Mouse (Mus musculus) left cerebral cortex, adult 2 months (tissue): ENCODE data around the gene Pard3b. TPM values are rescaled to one million over a fixed set of nuclear protein-coding genes. Genes with fewer than 3 reads are reported as not detected.
A peak's percentile ranks its signal among the peaks of the same experiment; 100 is the strongest.

Experiments
- DNase-seq, 2 experiments: peaks; one replicate each; pipeline ENCODE4 v3.0.0; 2021 to 2022; ENCODE audit warnings: low spot score in 2 of 2, mixed read lengths in 1 of 2; ENCODE audit errors: extremely low spot score in 1 of 2
- H3K27ac ChIP-seq: fragments of 200-600 bp; 2 replicates; pipeline ENCODE4 v1.8.1; 2022
- H3K4me3 ChIP-seq: fragments of 200-600 bp; 2 replicates; pipeline ENCODE4 v1.8.1; 2022
- CTCF ChIP-seq: fragments of 200-600 bp; IDR thresholded peaks from 2 replicates; pipeline ENCODE4 v1.8.1; 2022; ENCODE audit warnings: antibody characterized with exemption, mild to moderate bottlenecking, moderate library complexity
- intact Hi-C: fragments of 180-260 bp; cut with DNase I; formaldehyde crosslinking; loops from one replicate; pipeline ENCODE4 v1.15.1; 2025
- long read RNA-seq, 2 experiments: library from polyadenylated mRNA; stranded (forward); transcript quantifications; one replicate each; pipeline ENCODE4 v2.0.0; 2021; ENCODE audit warnings: borderline mapping rate in 2 of 2
- total RNA-seq, 2 experiments: library from RNA; stranded (reverse); gene quantifications; 2 replicates each; pipeline ENCODE4 v1.2.3; 2021

The Pard3b gene
- 1 to 10 TPM; 4.0 to 5.1 TPM for total RNA-seq
- long read RNA-seq, experiment 1, partial matches to known transcripts: 1 of 1 reads
- long read RNA-seq, experiment 1, other reads (novel, unspliced or antisense): 0 of 1 reads
- long read RNA-seq, experiment 2, partial matches to known transcripts: 0 of 1 reads
- long read RNA-seq, experiment 2, other reads (novel, unspliced or antisense): 1 of 1 reads

- TF ChIP-seq CTCF: no peak
- H3K4me3 ChIP-seq: peak within 1 kb of the TSS; percentile 75
- intact Hi-C loops: no loop called here
- peak; percentile 31 to 36 for DNase-seq
- H3K27ac ChIP-seq: peak within 1 kb of the TSS; percentile 40; the same call in 1 of the 2 replicates
These were observed at the start of gene Pard3b for GRCm38 (mm10) chr1:61638347-61639111. Pard3b (plus strand) TSS chr1:61638824.

DNA sequence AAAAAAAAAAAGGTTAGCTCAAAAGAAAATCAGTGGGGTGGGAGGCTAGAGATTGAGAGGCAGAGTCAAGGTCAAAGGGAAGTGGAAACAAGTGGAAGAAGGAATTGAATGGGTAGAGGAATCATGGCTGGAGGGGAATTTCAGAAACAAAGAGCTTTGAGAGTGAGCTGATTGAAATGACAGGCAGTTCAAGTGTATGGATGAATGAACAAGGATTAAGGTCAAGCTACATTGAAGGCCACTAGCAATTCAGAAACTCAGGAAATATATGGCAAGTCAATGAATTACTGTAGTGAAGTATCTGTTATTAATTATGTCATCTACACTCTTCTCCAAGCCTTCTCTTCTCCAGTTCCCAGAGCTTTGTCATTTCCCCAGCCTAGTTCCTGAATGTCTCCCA, 22.4 kb upstream of the Pard3b start:
- Histone ChIP-seq H3K27ac (no peak overlapping the region), H3K4me3 (no peak overlapping the region)
- intact Hi-C loops: no loop called here
- no peak for DNase-seq
- no peak for TF ChIP-seq CTCF

DNA sequence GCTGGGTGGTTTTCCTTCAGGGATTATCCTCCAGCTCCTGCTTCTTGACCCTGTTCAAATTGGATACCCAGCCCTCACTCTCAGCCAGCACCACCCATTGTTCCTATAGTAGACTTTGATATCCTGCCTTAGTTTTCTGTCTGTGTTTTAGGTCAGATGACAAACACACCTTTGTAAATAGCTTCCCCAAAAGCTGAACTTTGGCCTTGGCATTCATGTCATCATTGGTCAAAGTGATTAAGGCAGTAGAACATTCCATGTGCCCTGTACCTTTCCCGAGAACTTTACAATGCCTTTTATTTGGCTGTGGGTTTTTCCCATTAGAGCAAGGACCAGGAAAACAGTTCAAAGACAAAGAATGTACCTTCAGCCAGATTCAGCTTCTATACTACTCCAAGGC, 18.0 kb upstream of the Pard3b start:
- DNase-seq: no peak
- no peak overlapping the region for H3K27ac ChIP-seq
- intact Hi-C loops: no loop called here
- TF ChIP-seq CTCF: no peak
- H3K4me3 ChIP-seq: no peak overlapping the region

DNA sequence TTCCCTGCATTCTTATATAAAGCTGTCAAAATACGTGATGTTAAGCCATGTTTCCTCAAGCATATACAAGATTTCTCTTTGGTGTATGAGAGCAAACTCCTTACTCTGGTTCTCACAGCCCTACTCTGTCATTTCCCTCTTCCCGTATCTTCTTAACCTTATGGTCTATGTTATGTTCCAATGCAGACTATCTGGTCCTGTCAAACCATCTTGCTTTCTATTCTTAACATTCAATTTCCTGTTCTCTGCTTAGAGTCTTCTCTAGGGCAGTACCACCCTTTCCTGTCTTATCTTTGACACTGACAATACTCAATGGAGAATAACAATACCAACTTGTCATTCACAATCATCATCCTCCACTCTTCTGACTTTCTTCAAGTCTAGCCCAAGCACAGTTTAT, 8.8 kb upstream of the Pard3b start:
- no peak for TF ChIP-seq CTCF
- no peak for DNase-seq
- H3K4me3 ChIP-seq: no peak overlapping the region
- H3K27ac ChIP-seq: no peak overlapping the region
- intact Hi-C loops: no loop called here

GRCm38 (mm10) chr1:61639114-61640093, 780 bp downstream of the Pard3b start:
- peak overlapping the region; percentile 75 for H3K4me3 ChIP-seq
- intact Hi-C loops: no loop called here
- no peak; the same call in 1 of the 2 replicates for TF ChIP-seq CTCF
- peak in 1 of 2 experiments; percentile 10 for DNase-seq
- H3K27ac ChIP-seq: peak overlapping the region; percentile 40; the same call in 1 of the 2 replicates

- H3K27ac ChIP-seq: no peak overlapping the region
- no peak overlapping the region for H3K4me3 ChIP-seq
- intact Hi-C loops: no loop called here
- DNase-seq: no peak
- no peak for TF ChIP-seq CTCF
These were observed 3.3 kb downstream of the Pard3b start for GRCm38 (mm10) chr1:61641880-61642279.

DNA sequence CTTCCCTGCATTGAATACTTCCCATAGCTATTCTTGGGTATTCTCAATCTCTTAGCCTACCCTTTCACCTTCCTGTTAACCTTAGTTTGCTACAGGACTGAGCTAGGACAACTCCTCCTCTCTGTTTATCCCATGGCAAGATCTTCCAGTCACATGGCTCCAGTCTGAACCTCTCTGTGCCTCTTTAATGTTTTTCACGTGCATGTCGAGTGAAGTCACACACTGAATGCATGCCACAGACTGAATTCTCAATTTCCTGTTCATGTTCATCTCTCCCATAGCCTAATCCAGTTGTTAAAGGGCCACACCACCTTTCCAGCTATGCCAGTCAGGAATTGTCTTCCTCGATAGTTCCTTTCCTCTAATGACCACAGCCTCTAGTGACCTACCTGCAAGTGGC, 6.4 kb downstream of the Pard3b start:
- TF ChIP-seq CTCF: no peak
- Histone ChIP-seq H3K27ac (no peak overlapping the region), H3K4me3 (no peak overlapping the region)
- no peak for DNase-seq
- intact Hi-C loops: no loop called here

GRCm38 (mm10) chr1:61649964-61650363, 11.3 kb downstream of the Pard3b start:
- no peak overlapping the region for H3K4me3 ChIP-seq
- no peak for TF ChIP-seq CTCF
- no peak overlapping the region for H3K27ac ChIP-seq
- DNase-seq: no peak
- intact Hi-C loops: no loop called here

DNA sequence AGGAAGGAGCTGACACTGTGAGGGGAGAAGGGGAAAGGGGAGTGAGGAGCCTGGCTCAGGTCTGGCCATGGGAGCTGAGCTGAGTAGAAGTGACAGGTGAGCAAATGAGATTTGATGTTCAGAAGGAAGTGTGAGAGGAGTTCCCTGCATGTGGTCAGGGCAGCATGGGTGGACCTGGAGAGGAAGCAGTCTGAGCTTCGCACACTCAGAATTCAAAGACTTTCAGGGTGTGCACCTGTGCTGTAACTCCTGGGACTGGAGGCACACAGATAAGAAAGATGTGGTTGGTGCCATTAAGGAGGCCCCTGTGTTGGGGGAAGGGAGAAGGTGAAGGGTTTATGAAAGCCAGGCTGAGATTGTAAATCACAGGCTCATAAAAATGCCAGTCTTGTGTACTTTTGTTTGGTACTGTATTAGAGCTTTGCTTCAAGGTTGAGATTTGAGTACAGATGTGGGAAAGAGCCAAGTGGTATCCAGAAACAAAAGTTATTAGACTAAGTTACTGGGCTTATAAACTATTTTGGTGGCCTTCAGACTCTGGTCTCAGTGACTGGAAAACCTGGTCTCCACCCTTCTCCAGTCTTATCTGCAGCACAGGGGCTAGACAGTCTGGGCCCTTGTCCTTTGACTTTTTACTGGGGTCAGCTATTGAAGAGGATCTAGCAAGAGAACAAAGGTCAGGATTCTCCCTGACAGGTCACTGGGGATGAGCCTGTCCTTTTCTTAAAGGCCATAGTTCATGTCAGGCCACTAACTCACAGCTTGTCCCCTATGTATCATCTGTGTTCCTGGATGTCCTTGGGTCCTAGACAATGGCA, 13.0 kb downstream of the Pard3b start:
- Histone ChIP-seq H3K27ac (no peak overlapping the region), H3K4me3 (no peak overlapping the region)
- intact Hi-C loops: no loop called here
- TF ChIP-seq CTCF: no peak
- DNase-seq: no peak

DNA sequence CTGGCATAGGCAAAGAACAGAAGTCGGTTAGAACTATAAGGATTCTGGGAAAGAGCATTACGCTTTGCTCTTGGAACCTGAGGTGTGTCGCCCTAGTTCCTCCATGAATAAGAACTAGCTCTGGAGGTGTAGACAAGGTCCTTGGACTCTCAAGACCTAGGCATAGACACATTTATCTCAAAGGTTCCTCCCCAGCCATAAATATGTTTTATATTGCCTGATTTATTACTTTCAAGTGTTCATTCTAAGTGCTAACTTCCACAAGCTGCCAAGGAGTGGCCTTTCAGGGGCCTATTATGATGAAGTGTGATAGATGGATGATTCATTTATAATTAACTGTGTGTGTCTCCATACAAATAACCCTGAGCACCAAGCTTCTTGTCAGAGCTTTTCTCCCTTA, 19.1 kb downstream of the Pard3b start:
- no peak for TF ChIP-seq CTCF
- Histone ChIP-seq H3K4me3 (no peak overlapping the region), H3K27ac (no peak overlapping the region)
- DNase-seq: no peak
- intact Hi-C loops: no loop called here

DNA sequence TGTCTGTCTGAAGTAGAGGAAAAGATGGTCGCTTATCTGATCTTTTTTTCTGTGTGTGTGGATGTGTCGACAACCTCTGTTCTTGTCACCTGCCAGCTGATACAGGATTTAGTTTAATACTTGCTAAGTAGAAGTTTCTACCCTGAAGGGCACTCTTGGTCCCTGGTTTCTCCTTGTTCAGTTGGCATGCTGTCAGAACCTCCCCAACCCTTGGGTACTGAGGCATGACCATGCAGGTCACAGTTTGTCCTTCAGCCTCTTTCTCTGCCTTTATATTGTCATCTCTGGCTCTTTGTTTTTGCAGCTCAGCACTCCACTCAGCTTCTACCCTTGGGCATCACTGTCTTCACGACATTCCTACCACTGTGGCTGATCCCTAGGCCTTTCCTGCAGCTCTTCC, 21.3 kb downstream of the Pard3b start:
- no peak for DNase-seq
- H3K4me3 ChIP-seq: no peak overlapping the region
- intact Hi-C loops: no loop called here
- no peak overlapping the region for H3K27ac ChIP-seq
- no peak for TF ChIP-seq CTCF
